10 mouse cellular contexts compared by ENCODE assay signal in genomic region chr1:167932088-167932487, GRCm38 (mm10).
A peak's percentile ranks its signal among the peaks of the same experiment; 100 is the strongest.
DNase-seq lines count a peak whose midpoint lies in the region; ATAC-seq and TF ChIP-seq lines count a peak whose summit lies in the region.
"Had no signal": no experiment of that assay in that cellular context is flagged by ENCODE, and none has a peak within 500 bp of the region (broad histone marks: within the 10 kb centered on the region; RNA-seq: fewer than 3 reads in every experiment).

No protein-coding gene starts in this region.

- H3K9ac ChIP-seq in forebrain, embryonic 14.5 days (ENCODE audit: low read length), result no peak overlapping the region
- no peak overlapping the region for H3K9ac ChIP-seq in forebrain, embryonic 13.5 days
- H3K9ac ChIP-seq: embryonic facial prominence, embryonic 15.5 days had no signal

- POLR2A ChIA-PET in Patski (lab: Charles Lee), result no interaction called here

- H3K4me3 ChIP-seq in forebrain, embryonic 14.5 days (ENCODE audit: low read depth, low read length), result no peak overlapping the region
- no peak overlapping the region for H3K4me3 ChIP-seq in forebrain, embryonic 13.5 days
- H3K4me3 ChIP-seq: embryonic facial prominence, embryonic 15.5 days had no signal

- no peaks in the 10 kb centered on the region for H3K36me3 ChIP-seq in forebrain, embryonic 14.5 days (ENCODE audit: control insufficient read depth, insufficient read depth, low read length)
- H3K36me3 ChIP-seq in forebrain, embryonic 13.5 days (ENCODE audit: poor library complexity, severe bottlenecking), result no peaks in the 10 kb centered on the region
- H3K36me3 ChIP-seq: embryonic facial prominence, embryonic 15.5 days; G1E had no signal

- in situ Hi-C loops in Patski (cut with MboI; ENCODE audit: low pct_unique_long_range_greater_than_20kb), result loop anchor here (25.0 kb wide), 1 partner anchor 505 kb away; the partner anchor contains the start of gene Pbx1

- WGBS in forebrain, embryonic 14.5 days, result 39% methylated on average over 2 of the region's 2 CpGs
- 44% methylated on average over 2 of the region's 2 CpGs for WGBS in forebrain, embryonic 13.5 days

- CTCF ChIA-PET in Patski (lab: Charles Lee), result interaction anchor here (1.1 kb wide), 1 partner anchor 9 kb away, joined by 3 read pairs; no protein-coding TSS in a partner anchor

- peak; percentile 65 for TF ChIP-seq CTCF in Patski (IDR thresholded peaks at IDR 0.05)

- DNase-seq in forebrain, embryonic 14.5 days (ENCODE audit: low spot score), result peak; percentile 84
- DNase-seq in layer of hippocampus, adult 18-20 months (ENCODE audit: low spot score in 2 of 2), result peak; percentile 26 to 63
- no peak for DNase-seq in layer of hippocampus, adult 9-11 months
- DNase-seq in Patski (ENCODE audit: low read depth, low spot score), result no peak
- DNase-seq in layer of hippocampus, postnatal 10 days (ENCODE audit: low spot score in 2 of 2), result peak; percentile 56 to 64
- DNase-seq in thymus, postnatal 4 days, result no peak

- H3K27ac ChIP-seq in forebrain, embryonic 14.5 days (ENCODE audit: low read depth, low read length), result no peak overlapping the region
- no peak overlapping the region for H3K27ac ChIP-seq in forebrain, embryonic 13.5 days
- H3K27ac ChIP-seq: embryonic facial prominence, embryonic 15.5 days had no signal

- peaks cover 5% of the 10 kb centered on the region for H3K4me1 ChIP-seq in forebrain, embryonic 14.5 days (ENCODE audit: control insufficient read depth, insufficient read depth, low read length)
- H3K4me1 ChIP-seq in forebrain, embryonic 13.5 days, result peaks cover 22% of the 10 kb centered on the region

- peak; percentile 36; the same call in 1 of the 2 replicates for ATAC-seq in forebrain, embryonic 14.5 days
- ATAC-seq in forebrain, embryonic 13.5 days, result no peak
- ATAC-seq in Patski, result peak; percentile 23
- no peak for ATAC-seq in CD4-positive, CD25-positive, alpha-beta regulatory T cell, adult 4 months

- H3K9me3 ChIP-seq in forebrain, embryonic 14.5 days (replicated peaks; ENCODE audit: control insufficient read depth, low read length), result no peaks in the 10 kb centered on the region
- no peaks in the 10 kb centered on the region for H3K9me3 ChIP-seq in forebrain, embryonic 13.5 days (replicated peaks)
- H3K9me3 ChIP-seq: embryonic facial prominence, embryonic 15.5 days had no signal

- H3K27me3 ChIP-seq in forebrain, embryonic 14.5 days (replicated peaks; ENCODE audit: control insufficient read depth, insufficient read depth, low read length), result no peaks in the 10 kb centered on the region
- H3K27me3 ChIP-seq in forebrain, embryonic 13.5 days, result peaks cover 11% of the 10 kb centered on the region
- H3K27me3 ChIP-seq in Patski, result peaks cover 14% of the 10 kb centered on the region

- H3K4me2 ChIP-seq in forebrain, embryonic 14.5 days (ENCODE audit: low read length), result no peak overlapping the region
- no peak overlapping the region for H3K4me2 ChIP-seq in forebrain, embryonic 13.5 days
- H3K4me2 ChIP-seq: embryonic facial prominence, embryonic 15.5 days had no signal

Comparison
In these comparisons a context has a peak if more than half of its experiments do, and no peak if none do; other contexts are left out.
1. ATAC-seq: peak in forebrain, embryonic 14.5 days (single experiment) and Patski (single experiment); none in forebrain, embryonic 13.5 days (single experiment) and CD4-positive, CD25-positive, alpha-beta regulatory T cell, adult 4 months (single experiment).
2. DNase-seq: peak in forebrain, embryonic 14.5 days (single experiment), layer of hippocampus, adult 18-20 months (2 of 2) and layer of hippocampus, postnatal 10 days (2 of 2); none in layer of hippocampus, adult 9-11 months (single experiment), Patski (single experiment) and thymus, postnatal 4 days (single experiment).